Mouse (Mus musculus) embryonic facial prominence, embryonic 13.5 days (tissue): ENCODE measurements around the gene Dpm3. TPM values are rescaled to one million over a fixed set of nuclear protein-coding genes. Genes with fewer than 3 reads are reported as not detected.

ENCODE experiments used
- microRNA counts: library from miRNA; unstranded; fragments of <30 nt; microRNA quantifications from one replicate; lab custom pipeline; 2016
- microRNA-seq: library from miRNA; unstranded; fragments of <30 nt; microRNA quantifications from one replicate; pipeline ENCODE4, GENCODE M21; 2016
- polyA plus RNA-seq: library from polyadenylated mRNA; unstranded; fragments of >200 nt; fragmentation: Nextera tagmentation; extraction: Ambion mirVana; gene quantifications from 2 replicates; pipeline ENCODE4 v1.2.1, GENCODE M21; 2015

Gene Dpm3
- polyA plus RNA-seq, 1 experiment from 2014 or later, result 147 TPM

MicroRNA genes within 50 kb of the gene (microRNA counts, 519-probe panel; counts per million panel counts)
- microRNA mmu-miR-92b (lab: Ali Mortazavi, UCI), result 236 counts per million, percentile 44 among the panel's probes with 10 or more counts

Small RNA genes lying within 50 kb of the gene (microRNA-seq; reads per million reads assigned to microRNA genes)
- gene Mir92b, result 504 reads per million, percentile 71 among the genes with 10 or more reads in this experiment

Other genes starting within 250 kb of the Dpm3 start
- gene Rusc1, start 166.0 kb upstream of the Dpm3 start, polyA plus RNA-seq, result 23.3 and 25.0 TPM in 2 replicates
- gene Gm43738, start 158.3 kb upstream of the Dpm3 start, polyA plus RNA-seq, result not detected in 2 replicates
- gene Fdps, start 157.4 kb upstream of the Dpm3 start, polyA plus RNA-seq, result 193 and 231 TPM in 2 replicates
- gene Pklr, start 123.2 kb upstream of the Dpm3 start, polyA plus RNA-seq, result 2.0 TPM in 1 of 2 replicates, not detected in the other
- 3.6 and 4.3 TPM in 2 replicates for gene Hcn3, start 99.2 kb upstream of the Dpm3 start, polyA plus RNA-seq
- gene Clk2, start 94.6 kb upstream of the Dpm3 start, polyA plus RNA-seq, result 39.9 and 41.8 TPM in 2 replicates
- gene Scamp3, start 81.9 kb upstream of the Dpm3 start, polyA plus RNA-seq, result 115 and 125 TPM in 2 replicates
- gene Fam189b, start 76.2 kb upstream of the Dpm3 start, polyA plus RNA-seq, result 31.5 and 32.6 TPM in 2 replicates
- gene Gba, start 56.4 kb upstream of the Dpm3 start, polyA plus RNA-seq, result 34.7 TPM in 2 replicates
- gene Thbs3, start 44.2 kb upstream of the Dpm3 start, polyA plus RNA-seq, result 42.0 and 48.1 TPM in 2 replicates
- 182 and 212 TPM in 2 replicates for gene Mtx1, start 32.3 kb upstream of the Dpm3 start, polyA plus RNA-seq
- 1.5 and 1.6 TPM in 2 replicates for gene Muc1, start 30.3 kb upstream of the Dpm3 start, polyA plus RNA-seq
- 300 and 361 TPM in 2 replicates for gene Krtcap2, start 13.4 kb upstream of the Dpm3 start, polyA plus RNA-seq
- 7.0 and 9.7 TPM in 2 replicates for gene Trim46, start 13.0 kb upstream of the Dpm3 start, polyA plus RNA-seq
- gene Slc50a1, start 11.2 kb downstream of the Dpm3 start, polyA plus RNA-seq, result 67.4 and 68.6 TPM in 2 replicates
- gene Efna1, start 21.8 kb downstream of the Dpm3 start, polyA plus RNA-seq, result 40.7 and 43.1 TPM in 2 replicates
- gene Efna3, start 63.6 kb downstream of the Dpm3 start, polyA plus RNA-seq, result 22.6 and 26.6 TPM in 2 replicates
- 46.5 and 50.1 TPM in 2 replicates for gene Efna4, start 78.7 kb downstream of the Dpm3 start, polyA plus RNA-seq
- gene Adam15, start 90.6 kb downstream of the Dpm3 start, polyA plus RNA-seq, result 50.8 and 52.6 TPM in 2 replicates
- 0.18 and 0.38 TPM in 2 replicates for gene Dcst2, start 102.6 kb downstream of the Dpm3 start, polyA plus RNA-seq
- gene Dcst1, start 105.9 kb downstream of the Dpm3 start, polyA plus RNA-seq, result 0.44 and 0.85 TPM in 2 replicates
- gene Zbtb7b, start 135.4 kb downstream of the Dpm3 start, polyA plus RNA-seq, result 1.7 and 2.1 TPM in 2 replicates
- gene Lenep, start 143.4 kb downstream of the Dpm3 start, polyA plus RNA-seq, result not detected in 2 replicates
- gene Flad1, start 152.5 kb downstream of the Dpm3 start, polyA plus RNA-seq, result 29.4 and 29.5 TPM in 2 replicates
- 513 and 525 TPM in 2 replicates for gene Cks1b, start 159.0 kb downstream of the Dpm3 start, polyA plus RNA-seq
- gene Shc1, start 159.1 kb downstream of the Dpm3 start, polyA plus RNA-seq, result 91.4 and 93.3 TPM in 2 replicates
- 47.8 and 50.5 TPM in 2 replicates for gene Pygo2, start 170.9 kb downstream of the Dpm3 start, polyA plus RNA-seq
- 25.2 and 27.7 TPM in 2 replicates for gene Pbxip1, start 177.3 kb downstream of the Dpm3 start, polyA plus RNA-seq
- 49.3 and 57.5 TPM in 2 replicates for gene Pmvk, start 195.2 kb downstream of the Dpm3 start, polyA plus RNA-seq